Mouse (Mus musculus): ENCODE measurements at regions not wholly inside any gene's neighbourhood (a gene's known extent, or its start where the extent isn't known, plus 50 kb on each side); places are given as distances from the start of the nearest gene placed in this dataset.
"Not testable (repeated sequence)": the region's sequence is repeated elsewhere in the genome, so short reads cannot be mapped to it uniquely, and the experiment has no call there.

DNA sequence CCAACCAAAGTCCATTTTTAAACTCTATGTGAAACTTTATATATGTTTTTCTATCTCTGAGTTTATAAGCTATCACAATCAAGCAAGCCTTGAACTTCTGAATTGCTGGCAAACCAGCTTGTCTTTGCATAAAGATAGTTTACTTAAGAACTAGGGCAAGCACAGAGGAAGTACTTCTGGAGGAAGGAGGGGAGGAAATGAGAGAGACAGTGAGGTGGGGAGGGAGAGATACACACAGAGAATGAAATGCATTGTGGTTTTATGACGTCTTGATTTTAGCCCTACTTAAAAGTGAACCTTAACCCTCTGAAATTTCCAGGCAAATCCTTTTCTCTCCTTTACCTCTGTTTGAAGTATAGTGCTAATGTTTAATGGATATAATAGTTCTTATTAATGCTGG, 421.0 kb downstream of the Hs3st1 start:
- no peak for DNase-seq

DNA sequence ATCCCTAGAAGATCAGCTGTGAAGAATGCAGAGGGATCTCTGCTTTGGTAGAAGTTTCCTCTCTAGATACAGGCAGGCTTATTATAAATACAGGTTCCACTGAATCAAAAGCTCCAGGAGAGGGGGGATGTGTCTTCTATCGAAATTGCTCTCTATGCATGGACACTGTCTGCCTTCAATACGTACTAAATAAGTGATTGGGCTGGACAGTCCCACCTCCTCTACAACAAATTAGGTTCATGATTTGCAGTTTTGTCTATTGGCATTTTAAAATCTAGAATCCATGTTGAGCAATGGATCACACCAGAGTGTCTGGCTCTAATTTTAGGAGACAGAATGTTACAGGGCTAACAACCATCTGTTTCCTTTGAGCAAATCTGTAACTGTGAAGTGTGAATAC, 429.9 kb downstream of the Hs3st1 start:
- DNase-seq, result peak; percentile 44

DNA sequence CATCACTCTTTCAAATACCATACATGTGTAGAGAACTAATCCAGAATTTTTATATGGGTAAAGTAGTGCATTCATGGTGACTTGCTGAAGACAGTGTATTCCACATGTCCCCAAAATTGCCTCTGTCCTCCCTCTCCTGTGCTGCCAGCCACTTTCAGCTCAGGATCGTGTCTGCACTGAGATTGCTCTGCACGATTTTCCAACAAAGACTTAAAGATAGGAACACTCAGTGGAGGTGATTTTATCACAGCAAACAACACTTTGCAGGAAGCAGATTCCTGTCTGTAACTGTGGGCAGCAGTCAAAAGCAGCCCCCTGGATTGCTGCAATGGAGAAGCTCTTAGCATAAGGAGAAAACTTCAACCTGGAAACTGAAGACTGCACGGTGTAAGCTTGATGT, 438.8 kb downstream of the Hs3st1 start:
- no peak for DNase-seq

DNA sequence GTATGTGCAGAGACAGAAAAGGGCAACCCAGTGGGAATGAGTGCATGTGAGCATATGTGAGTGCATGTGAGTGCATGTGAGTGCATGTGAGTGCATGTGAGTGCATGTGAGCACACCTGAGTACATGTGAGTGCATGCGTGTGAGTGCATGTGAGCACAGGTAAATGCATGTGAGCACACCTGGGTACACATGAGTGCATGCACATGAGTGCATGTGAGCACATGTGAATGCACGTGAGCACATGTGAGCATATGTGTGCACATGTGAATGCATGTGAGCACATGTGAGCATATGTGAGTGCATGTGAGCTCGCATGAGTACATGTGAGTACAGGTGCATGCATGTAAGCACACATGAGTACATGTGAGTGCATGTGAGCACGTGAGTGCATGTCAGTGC, 434.6 kb upstream of the Clnk start:
- DNase-seq, result no peak

DNA sequence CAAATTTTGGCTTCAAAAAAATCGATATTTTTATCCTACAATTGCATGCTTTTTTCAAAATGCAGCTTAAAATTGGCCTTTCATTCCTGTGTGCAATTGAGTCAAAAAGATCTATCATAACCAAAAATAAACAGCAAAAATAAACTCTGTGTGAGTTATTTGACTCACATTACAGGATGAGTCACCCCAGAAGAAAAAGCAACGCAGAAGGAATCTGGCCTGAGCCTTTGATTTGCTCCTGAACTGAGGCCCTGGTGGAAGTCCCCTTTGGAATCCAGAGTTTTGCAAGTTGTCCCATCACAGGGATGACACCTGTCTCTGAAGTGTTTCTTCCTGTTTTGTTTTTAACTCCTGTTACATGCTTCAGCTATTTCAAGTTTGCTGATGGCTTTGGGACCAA, 429.2 kb upstream of the Clnk start:
- no peak for DNase-seq

DNA sequence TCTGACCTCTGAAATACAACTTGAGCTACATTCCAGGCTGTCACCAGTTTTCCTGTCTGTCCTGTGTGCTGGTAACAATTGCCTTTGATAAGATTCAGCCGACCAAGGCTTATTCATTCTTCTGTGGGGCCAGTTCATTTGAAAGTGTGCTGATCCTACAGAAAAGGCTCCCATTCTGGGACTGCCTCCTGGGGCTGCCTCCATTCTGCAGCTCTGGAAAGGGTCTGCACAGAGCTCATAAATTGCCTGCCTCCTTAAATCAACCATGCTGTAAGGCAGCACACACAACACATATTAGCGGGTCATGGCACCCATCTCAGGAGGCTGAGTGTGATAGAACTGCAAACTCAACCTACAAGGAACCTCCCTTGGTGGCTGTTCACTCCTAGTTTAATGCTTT, 416.2 kb upstream of the Clnk start:
- DNase-seq, result no peak

DNA sequence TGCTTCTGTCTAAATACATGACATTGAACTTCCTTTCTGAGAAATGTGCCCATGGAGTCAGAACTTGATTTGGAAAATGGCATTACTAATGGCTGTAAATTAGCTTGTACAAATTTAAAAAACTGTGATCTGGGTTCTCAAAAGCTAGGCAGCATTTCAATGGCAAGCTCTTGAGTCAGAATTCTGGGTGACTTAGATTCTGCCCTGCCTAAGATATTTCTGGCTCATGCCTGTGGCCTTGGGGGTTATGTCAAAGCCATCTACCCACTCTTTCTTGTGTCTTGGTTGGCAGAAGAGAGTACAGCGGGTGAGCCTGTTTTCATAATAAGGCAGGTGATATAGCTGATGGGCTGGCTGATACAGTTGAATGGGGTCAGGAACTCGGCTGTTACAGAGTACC, 404.4 kb upstream of the Clnk start:
- no peak for DNase-seq

DNA sequence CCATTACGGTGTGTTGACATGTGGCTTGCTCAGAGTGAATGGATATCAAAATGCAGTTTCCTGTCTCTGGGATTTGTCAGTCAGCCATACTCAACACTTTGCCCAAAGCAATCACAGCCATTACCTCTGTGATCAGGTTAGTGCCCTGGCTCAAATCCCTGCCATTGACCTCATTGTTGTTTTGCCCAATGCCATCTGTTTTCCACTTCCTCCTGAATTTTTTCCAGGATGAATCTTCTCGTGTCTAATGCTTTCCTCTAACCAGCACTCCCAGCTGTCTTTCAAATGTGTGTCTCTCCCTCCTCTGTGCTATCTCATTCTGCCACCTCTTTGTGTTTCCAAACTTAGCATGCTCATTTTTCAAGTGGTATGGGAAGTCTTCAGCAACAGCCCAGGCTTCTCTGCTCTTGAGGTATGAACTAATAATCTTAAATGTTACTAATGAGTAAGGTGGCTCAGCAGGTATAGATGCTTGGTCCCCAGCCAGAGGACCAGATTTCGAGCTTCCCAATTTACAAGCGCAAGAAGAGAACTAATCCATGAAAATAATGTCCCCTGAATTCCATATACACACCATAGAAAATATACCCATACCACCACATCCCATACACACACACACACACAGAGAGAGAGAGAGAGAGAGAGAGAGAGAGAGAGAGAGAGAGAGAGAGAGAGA, 397.2 kb upstream of the Clnk start:
- no peak for DNase-seq

DNA sequence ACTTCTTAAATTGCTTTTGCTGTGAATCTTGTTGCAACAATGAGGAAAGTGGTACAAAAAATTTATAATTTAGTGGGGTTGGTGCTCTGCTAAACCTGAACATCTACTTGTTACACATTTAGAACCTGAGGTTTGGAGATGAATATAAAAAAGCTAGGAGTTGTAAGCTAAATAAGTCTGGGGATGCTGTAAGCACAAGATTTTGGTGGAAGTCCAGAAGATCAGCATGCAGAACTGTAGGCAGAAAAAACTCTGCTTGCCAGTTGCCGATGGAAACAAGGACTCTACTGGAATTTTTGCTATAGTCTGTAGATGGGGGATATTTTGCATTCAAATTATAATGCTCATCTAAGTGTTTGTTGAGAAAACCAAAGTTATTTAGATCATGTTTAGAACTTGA, 390.5 kb upstream of the Clnk start:
- no peak for DNase-seq

DNA sequence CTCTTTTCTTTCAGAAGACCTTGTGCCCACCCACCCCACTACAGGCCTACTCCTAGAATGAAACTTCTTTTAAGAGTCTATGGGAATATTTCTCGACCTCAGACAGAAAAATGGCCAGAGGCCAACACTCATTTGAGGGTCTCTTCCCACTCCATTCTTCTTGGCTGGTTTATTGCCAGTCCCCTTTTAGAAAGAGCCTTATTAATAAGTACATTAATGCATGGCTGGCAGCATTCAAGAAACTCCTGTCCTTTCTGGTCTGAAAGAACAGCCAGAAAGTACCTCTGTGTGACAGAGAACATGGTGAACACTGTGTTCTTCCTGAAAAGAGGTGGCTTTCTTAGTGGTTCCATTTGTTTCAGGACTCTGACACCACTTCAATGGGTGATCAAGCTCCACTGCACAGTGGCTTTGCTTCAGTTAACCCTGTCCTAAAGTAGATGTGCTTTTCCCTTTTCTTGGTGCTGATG, 384.1 kb upstream of the Clnk start:
- no peak for DNase-seq

DNA sequence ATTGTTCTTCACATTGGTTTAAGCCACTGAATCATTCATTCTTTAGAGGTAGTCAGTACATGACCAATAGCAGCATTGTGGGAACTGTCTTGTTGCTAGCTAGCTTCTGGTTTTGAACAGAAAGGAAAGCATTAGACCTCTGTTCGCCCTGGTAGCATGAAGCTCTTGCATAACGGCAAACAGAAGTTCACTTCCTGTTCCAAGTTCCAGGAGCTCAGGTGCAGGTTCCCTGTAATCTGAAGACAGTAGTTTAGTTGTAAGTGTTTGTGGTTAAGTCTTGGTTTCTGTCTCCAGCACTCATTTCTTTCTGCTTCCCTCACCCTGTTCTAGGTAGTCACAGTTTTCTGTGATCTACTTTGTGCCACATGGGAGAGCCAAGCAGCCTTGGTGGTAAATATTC, 381.1 kb upstream of the Clnk start:
- no peak for DNase-seq

DNA sequence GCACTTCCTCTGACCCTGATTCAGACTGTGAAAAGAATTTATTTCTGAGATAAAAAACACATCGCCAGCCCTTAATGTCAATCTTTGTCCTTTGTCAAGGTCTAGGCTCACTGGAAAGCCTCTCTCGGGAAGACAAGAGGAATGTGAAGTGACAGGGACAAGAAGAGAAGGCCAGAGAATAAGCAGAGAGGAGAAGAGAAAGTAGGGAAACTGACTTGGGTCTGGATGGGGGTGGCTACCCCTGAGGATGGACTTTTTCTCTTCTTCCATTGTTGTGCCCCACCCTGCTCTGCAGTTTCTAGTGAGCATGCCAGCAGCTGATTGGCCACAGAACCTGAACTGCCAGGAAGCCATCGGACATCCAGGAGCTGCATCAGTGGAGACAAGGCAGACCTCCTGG, 375.6 kb upstream of the Clnk start:
- DNase-seq, result no peak

DNA sequence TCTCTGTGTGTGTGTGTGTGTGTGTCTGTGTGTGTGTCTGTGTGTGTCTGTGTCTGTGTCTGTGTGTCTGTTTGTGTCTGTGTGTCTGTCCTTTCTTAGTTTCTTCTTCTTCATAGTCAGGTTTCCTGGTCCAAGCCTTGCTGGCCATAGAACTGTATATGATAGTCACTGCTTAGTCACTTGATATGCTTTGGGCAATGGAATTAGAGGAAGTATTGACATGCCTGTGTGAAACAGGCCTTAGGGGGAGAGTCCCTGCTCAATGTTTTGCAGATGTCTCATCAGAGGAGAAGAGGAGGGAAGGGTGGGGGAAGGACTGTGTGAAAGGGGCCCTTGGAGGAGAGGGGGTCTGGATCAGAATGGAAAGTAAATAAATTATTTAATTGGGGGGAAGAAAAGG, 374.4 kb upstream of the Clnk start:
- no peak for DNase-seq

DNA sequence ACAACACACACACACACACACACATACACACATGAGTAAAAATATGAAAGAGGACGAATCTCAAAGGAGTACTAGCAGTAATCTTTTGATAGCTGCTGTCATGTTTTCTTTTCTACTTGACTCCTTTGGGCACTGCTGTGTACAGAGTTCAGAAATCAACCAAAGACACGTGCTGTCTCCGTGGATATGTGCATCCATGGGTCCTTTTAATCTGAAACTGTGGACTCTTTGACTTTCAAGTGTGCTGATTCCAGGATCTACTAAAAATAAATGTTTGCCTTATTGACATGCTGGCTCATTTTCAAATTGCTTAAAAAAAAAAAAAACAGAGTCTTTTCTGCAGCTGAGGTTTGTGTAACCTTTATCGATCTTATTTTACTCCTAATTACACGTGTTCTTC, 343.1 kb upstream of the Clnk start:
- DNase-seq, result no peak

DNA sequence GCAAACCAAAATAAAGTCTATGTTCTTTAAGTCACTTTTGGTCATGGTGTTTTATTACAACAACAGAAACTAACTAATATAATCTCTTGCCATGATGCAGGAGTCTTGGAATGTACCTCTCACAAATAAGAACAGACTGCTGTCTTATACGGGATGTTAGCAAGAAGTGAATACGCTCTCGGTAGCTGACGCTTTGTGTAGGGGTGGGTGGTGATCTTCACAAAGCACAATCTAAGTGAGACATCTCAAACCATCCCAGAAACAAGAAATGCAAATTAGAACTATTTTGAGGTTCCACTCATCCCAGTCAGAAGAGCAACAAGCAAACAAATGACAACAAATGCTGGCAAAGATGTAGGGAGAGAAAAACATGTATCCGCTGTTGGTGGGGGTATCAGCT, 339.7 kb upstream of the Clnk start:
- no peak for DNase-seq

DNA sequence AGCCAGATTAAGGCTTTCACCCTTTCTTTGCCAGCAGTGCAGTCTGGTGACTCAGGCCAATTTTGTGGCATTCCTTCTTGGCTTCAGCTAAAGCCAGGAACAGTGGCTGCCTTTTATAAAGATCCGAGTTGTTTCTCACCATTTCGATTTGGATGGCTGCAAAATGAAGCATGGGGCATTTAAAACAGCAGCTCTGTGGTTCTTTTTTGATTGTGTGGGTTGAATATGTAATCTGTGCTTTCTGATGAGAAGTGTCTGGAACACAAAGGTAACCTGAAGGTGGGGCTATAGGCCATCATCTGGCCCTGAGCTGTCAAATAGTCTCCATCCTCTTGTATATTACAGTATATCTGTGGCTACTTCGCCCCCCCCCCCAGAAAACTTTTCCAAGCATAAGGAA, 338.4 kb upstream of the Clnk start:
- no peak for DNase-seq

DNA sequence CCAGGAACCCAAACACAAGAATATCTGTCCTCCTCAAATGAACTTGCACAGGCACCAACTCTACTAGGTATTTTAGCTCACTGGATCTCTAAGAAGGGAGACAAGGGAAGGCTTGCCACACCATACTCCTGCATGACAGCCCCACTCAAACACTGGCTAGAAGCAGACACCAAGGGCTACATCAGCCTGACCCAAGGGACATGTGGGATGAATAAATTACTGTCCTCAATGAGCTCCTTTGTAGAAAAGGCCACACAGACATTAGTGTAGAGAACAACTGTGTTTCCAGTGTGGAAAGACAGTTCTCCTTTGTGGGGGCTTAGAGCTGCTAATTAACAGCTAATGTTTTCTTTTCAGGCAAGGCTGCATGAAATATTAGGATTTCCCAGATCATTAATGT, 335.9 kb upstream of the Clnk start:
- peak; percentile 69 for DNase-seq

DNA sequence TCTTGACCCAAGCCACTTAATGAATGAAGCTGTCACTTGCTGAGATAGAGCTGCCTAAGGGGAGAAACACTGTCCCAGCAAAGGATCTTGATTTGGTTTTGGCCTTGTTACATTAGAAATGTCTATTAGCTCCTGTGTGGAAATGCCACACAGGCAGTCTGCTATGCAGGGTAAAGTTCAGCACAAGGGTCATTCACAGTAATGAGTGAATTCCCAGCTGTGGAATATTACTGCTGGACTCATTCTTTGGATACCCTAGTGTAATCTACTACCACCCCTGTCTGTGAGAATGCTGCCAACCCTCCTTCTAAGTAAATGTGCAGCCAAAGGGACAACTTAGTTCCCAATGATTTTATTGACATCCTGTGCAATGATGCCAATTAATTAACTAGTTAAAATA, 322.2 kb upstream of the Clnk start:
- DNase-seq, result no peak

DNA sequence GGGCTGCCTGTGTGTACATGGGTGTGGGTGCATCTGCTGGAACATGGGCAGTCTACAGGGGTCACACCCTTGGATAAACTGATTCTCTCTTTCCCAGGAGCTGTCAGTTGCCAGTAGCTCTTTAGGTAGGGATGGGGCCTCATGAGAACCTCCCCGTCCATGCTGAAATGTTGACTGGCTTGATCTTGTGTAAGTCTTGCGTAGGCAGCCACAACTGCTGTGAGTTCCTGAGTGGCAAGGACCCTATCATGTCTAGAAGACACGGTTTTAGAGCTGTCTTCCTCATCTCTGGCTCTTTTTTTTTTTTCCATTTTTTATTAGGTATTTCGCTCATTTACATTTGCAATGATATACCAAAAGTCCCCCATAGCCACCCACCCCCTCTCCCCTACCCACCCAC, 314.5 kb upstream of the Clnk start:
- not testable (repeated sequence) for DNase-seq

DNA sequence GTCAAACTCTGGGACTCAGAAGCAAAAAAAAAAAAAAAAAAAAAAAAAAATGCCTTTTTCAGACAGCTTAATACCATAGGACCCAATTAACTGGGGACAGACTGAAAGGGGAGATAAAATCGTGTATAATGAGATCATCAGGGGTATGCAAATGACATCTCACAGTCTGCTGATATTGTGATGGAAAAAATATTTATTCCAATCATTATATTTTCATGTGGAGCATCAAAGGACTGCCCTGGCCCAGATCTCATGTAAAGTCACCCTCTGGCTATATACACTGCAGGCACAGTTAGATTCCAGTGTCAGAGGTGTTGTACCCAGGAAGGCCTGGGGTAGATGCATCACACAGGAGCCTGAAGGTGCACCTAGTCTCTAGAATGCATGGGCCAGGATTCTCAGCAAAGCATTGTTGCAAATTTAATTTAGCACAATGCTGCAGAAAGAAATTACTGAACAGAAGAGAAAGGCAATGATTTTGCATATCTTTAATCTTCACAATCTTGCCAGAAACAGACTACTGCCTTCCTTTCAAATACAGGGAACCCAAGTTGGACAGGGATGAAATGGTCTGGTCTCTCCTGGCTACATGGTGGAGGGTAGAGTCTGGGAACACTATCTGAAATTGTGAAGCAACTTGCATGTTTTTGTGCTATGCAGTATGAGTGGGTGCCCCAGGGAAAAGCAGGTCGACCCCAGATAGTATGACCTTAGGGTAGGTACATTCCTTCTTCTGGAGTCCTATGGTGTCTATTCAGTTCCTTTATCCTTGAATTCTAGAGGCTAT, 305.2 kb upstream of the Clnk start:
- DNase-seq, result no peak

DNA sequence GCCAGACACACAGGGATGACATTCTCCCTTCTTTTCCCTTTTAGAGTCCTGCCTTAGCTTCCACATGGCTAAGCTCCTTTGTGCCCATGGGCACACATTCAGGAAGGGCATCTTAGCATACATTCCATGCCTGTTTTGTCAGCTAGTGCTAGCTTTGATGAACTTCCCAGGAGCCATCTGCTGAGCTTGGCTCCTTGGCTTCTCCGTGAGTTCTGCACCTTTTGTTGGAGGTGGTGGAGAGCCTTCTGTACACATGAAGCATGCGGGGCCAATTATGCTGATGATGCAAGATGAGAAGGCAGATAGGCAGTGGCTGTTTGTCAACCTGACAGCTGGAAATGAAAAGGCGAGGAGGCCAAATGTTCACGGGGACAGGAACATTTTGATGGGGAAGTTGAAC, 304.4 kb upstream of the Clnk start:
- no peak for DNase-seq

DNA sequence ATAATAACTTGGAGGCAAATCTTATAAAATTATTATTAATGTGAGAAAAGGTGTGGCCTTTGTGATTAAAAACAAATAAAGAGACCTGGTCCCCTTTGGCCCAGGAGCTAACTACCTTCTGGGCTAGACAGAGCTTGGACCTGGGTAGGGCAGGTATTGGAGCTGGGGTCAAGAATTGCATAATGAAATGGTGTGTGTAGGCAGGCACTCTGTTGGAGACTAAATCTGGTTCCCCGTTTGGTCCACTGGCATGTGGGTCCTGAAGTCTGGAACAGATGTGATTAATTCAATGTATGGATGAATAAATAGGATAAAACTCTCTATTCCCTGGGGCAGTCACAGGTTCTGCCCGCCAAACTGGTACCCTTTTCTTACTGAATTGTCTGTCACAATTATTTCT, 301.3 kb upstream of the Clnk start:
- DNase-seq, result no peak

DNA sequence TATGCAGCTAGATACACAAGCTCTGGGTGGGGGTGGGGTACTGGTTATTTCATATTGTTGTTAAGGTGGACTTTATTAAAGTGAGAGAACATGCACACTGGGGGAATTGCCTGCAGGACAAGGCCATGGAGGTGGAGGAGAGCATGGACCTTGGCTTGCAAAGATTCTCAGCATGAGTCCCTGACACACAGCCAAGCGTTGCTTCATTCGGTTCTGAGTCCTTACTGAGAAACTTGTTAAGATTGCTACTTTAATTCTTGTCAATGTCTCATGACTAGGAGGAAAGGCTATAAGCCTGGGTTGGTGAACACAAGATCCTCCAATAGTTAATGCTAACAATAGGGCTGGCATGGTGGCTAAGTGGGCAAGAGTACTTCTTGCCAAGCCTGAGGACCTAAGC, 300.3 kb upstream of the Clnk start:
- no peak for DNase-seq

DNA sequence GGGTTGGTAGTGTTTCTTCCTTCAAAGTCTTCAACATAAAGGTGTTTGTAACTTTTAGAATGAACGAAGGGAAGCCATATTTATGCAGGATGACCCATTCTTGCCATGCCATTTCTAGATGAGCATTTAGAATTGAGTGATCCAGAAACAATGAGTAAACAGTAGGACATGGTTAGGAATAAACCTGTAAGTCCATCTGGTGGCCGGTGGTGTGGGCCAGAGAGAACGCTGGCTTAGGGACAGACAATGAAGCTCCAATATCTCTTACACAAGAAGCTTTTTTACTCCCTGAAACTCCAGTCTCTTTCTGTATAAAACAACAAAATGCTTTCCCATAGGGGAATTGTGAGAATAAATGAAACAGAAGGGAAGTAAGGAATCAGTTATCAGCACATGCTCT, 296.9 kb upstream of the Clnk start:
- no peak for DNase-seq

DNA sequence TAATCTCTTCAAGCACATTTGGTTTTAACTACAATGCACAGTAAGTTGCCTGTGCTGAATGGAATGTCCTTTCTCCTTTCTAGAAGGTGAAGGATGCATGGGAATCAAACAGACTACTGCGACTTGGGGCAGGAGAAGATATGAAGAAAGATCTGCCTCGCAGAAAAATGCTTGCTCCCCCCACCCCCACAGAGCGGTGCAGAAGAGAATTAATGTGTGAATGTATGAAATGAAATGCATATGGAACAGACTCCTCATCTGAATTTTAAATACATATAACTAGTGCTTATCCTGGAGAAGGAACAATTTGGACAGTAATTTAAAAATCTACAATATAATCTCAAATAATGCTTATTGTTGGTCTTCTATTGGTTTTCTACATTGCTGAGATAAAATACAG, 283.0 kb upstream of the Clnk start:
- no peak for DNase-seq
